Mouse (Mus musculus): ENCODE results near the gene Olfr16. TPM values are rescaled to one million over a fixed set of nuclear protein-coding genes. Genes with fewer than 3 reads are reported as not detected.

Gene Olfr16
- total and polyA plus RNA-seq, 3 experiments: not detected

DNA sequence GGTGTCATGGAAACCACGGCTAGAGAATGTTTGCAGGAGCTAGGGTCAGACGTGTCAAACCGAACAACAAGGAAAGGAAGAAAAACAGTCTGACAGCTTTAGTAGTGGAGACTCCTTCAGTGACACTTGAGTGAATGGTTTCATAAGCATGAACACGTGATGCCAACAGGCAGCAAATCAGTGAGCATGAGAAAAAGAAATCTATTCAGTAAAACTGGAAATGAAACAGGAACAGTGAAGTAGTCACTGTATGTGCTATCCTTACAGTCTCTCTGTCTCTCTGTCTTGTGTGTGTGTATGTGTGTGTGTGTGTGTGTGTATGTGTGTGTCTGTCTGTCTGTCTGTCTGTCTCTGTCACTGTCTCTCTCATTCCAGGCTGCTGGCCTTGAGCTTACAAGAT is 5.2 kb downstream of the Olfr16 start:
- no peaks in the 10 kb centered on the region for H3K9me3 ChIP-seq (replicated peaks; ENCODE audit: insufficient read depth, low read length)
- no peak for DNase-seq (ENCODE audit: low read depth, low spot score)
- H3K9ac ChIP-seq (ENCODE audit: control insufficient read depth, low read depth, low read length, poor library complexity, severe bottlenecking): no peak overlapping the region
- no peaks in the 10 kb centered on the region for H3K79me2 ChIP-seq (ENCODE audit: control insufficient read depth, insufficient read depth, low read length, poor library complexity)
- H3K27me3 ChIP-seq (ENCODE audit: control insufficient read depth in 1 of 2, insufficient read depth in 2 of 2, low read length in 2 of 2): no peaks in the 10 kb centered on the region
- H3K36me3 ChIP-seq (ENCODE audit: control insufficient read depth in 1 of 2, insufficient read depth in 2 of 2, low read length in 2 of 2): no peaks in the 10 kb centered on the region
- H3K27ac ChIP-seq (ENCODE audit: control insufficient read depth, low read depth, low read length): no peak overlapping the region
- no peaks in the 10 kb centered on the region for H3K4me1 ChIP-seq (ENCODE audit: control insufficient read depth in 1 of 2, insufficient read depth in 2 of 2, low read length in 2 of 2)
- H3K4me3 ChIP-seq (ENCODE audit: control insufficient read depth in 1 of 2, insufficient read depth in 1 of 2, low read depth in 2 of 2, low read length in 2 of 2): no peak overlapping the region
- no peak for TF ChIP-seq GATA1 (IDR thresholded peaks at IDR 0.05; ENCODE audit: low read depth, low read length)
- no peak for TF ChIP-seq USF2 (IDR thresholded peaks at IDR 0.05; ENCODE audit: borderline replicate concordance in 1 of 2, insufficient read depth in 1 of 2, low read depth in 1 of 2, low read length in 2 of 2)
- no peak for TF ChIP-seq CHD1 (IDR thresholded peaks at IDR 0.05; ENCODE audit: low read depth, low read length)
- no peak for TF ChIP-seq MAX (IDR thresholded peaks at IDR 0.05; ENCODE audit: low read length)
- TF ChIP-seq USF1 (IDR thresholded peaks at IDR 0.05; ENCODE audit: low read depth, low read length): no peak
- TF ChIP-seq GABPA (IDR thresholded peaks at IDR 0.05; ENCODE audit: low read depth, low read length): no peak
- TF ChIP-seq POLR2A (IDR thresholded peaks at IDR 0.05; ENCODE audit: control insufficient read depth in 1 of 2, insufficient read depth in 1 of 2, low read depth in 1 of 2, low read length in 2 of 2, poor library complexity in 1 of 2): no peak
- no peak for TF ChIP-seq SIN3A (IDR thresholded peaks at IDR 0.05; ENCODE audit: low read length)
- TF ChIP-seq NRF1 (IDR thresholded peaks at IDR 0.05; ENCODE audit: insufficient read depth, low read depth, low read length, poor library complexity, severe bottlenecking): no peak
- no peak for TF ChIP-seq ZMIZ1 (IDR thresholded peaks at IDR 0.05; ENCODE audit: low read depth, low read length)
- TF ChIP-seq MEF2A (IDR thresholded peaks at IDR 0.05; ENCODE audit: extremely low read depth, insufficient replicate concordance, low read depth, low read length, poor library complexity, severe bottlenecking): no peak
- no peak for TF ChIP-seq MYB (IDR thresholded peaks at IDR 0.05; ENCODE audit: low read depth, low read length)
- no peak for TF ChIP-seq POLR2AphosphoS2 (IDR thresholded peaks at IDR 0.05; ENCODE audit: low read length)
- TF ChIP-seq MXI1 (IDR thresholded peaks at IDR 0.05; ENCODE audit: low read depth, low read length): no peak
- TF ChIP-seq KAT2A (conservative IDR thresholded peaks at IDR 0.05; ENCODE audit: low read depth, low read length): no peak
- no peak for TF ChIP-seq POLR2AphosphoS5 (IDR thresholded peaks at IDR 0.05; ENCODE audit: borderline replicate concordance, low read depth, low read length)
- TF ChIP-seq CHD2 (IDR thresholded peaks at IDR 0.05; ENCODE audit: low read length): no peak
- TF ChIP-seq RAD21 (IDR thresholded peaks at IDR 0.05; ENCODE audit: low read depth, low read length): no peak
- TF ChIP-seq UBTF (IDR thresholded peaks at IDR 0.05; ENCODE audit: borderline replicate concordance, insufficient read depth, low read depth, low read length): no peak

- Histone ChIP-seq H3K79me2 (ENCODE audit: control insufficient read depth, insufficient read depth, low read length, poor library complexity) (no peaks in the 10 kb centered on the region), H3K4me3 (ENCODE audit: control insufficient read depth in 1 of 2, insufficient read depth in 1 of 2, low read depth in 2 of 2, low read length in 2 of 2) (no peak overlapping the region), H3K9ac (ENCODE audit: control insufficient read depth, low read depth, low read length, poor library complexity, severe bottlenecking) (no peak overlapping the region), H3K27me3 (ENCODE audit: control insufficient read depth in 1 of 2, insufficient read depth in 2 of 2, low read length in 2 of 2) (no peaks in the 10 kb centered on the region), H3K27ac (ENCODE audit: control insufficient read depth, low read depth, low read length) (no peak overlapping the region), H3K4me1 (ENCODE audit: control insufficient read depth in 1 of 2, insufficient read depth in 2 of 2, low read length in 2 of 2) (no peaks in the 10 kb centered on the region), H3K9me3 (replicated peaks; ENCODE audit: insufficient read depth, low read length) (no peaks in the 10 kb centered on the region), H3K36me3 (ENCODE audit: control insufficient read depth in 1 of 2, insufficient read depth in 2 of 2, low read length in 2 of 2) (no peaks in the 10 kb centered on the region)
- no peak for DNase-seq (ENCODE audit: low read depth, low spot score)
- TF ChIP-seq JUND (IDR thresholded peaks at IDR 0.05; ENCODE audit: low read depth, low read length) (no peak), MYC (IDR thresholded peaks at IDR 0.05; ENCODE audit: low read depth, low read length) (no peak), EP300 (IDR thresholded peaks at IDR 0.05; ENCODE audit: low read depth in 1 of 2, low read length in 2 of 2) (no peak), MYB (IDR thresholded peaks at IDR 0.05; ENCODE audit: low read depth, low read length) (no peak), ZKSCAN1 (IDR thresholded peaks at IDR 0.05; ENCODE audit: low read depth, low read length) (no peak), MEF2A (IDR thresholded peaks at IDR 0.05; ENCODE audit: extremely low read depth, insufficient replicate concordance, low read depth, low read length, poor library complexity, severe bottlenecking) (no peak), POLR2AphosphoS2 (IDR thresholded peaks at IDR 0.05; ENCODE audit: low read length) (no peak), MAFK (IDR thresholded peaks at IDR 0.05; ENCODE audit: borderline replicate concordance, low read depth, low read length) (no peak), CTCF (IDR thresholded peaks at IDR 0.05 in 2 of 3, conservative IDR thresholded peaks at IDR 0.05 in 1 of 3; ENCODE audit: control insufficient read depth in 1 of 3, insufficient read depth in 1 of 3, low read depth in 2 of 3, low read length in 3 of 3, poor library complexity in 1 of 3, severe bottlenecking in 1 of 3) (no peak), POLR2A (IDR thresholded peaks at IDR 0.05; ENCODE audit: control insufficient read depth in 1 of 2, insufficient read depth in 1 of 2, low read depth in 1 of 2, low read length in 2 of 2, poor library complexity in 1 of 2) (no peak), NRF1 (IDR thresholded peaks at IDR 0.05; ENCODE audit: insufficient read depth, low read depth, low read length, poor library complexity, severe bottlenecking) (no peak), USF2 (IDR thresholded peaks at IDR 0.05; ENCODE audit: borderline replicate concordance in 1 of 2, insufficient read depth in 1 of 2, low read depth in 1 of 2, low read length in 2 of 2) (no peak)
These were observed 10.2 kb downstream of the Olfr16 start for GRCm38 (mm10) chr1:172960452-172960851.
